Mouse (Mus musculus) cerebellum, postnatal 4 days (tissue): ENCODE results near the gene Kif5c.

ENCODE experiments used
- DNase-seq, 2 experiments: peaks; one replicate each; pipeline ENCODE4 v3.0.0; 2022; ENCODE audit warnings: low spot score in 2 of 2, mixed read lengths in 1 of 2

Gene Kif5c

DNA sequence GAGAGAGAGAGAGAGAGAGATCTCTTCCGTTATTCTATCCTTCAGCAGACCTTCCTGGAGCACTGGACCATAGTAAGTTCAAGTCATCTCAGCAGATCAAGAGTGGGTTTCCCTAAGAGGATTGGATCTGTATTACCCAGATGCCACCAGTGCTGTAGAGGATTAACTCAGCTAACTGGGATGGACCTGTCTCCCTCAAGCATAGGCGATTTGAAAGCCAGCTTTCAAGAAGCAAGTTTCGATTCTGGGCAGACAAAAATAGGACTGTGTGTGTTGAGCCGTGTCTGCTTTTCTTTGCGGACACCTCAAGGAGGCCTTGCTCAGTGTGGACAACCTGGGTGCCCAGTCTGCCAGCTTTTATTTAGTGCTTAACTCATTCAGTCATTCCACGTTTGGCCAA lies 170.0 kb downstream of the Kif5c start:
- no peak for DNase-seq

DNA sequence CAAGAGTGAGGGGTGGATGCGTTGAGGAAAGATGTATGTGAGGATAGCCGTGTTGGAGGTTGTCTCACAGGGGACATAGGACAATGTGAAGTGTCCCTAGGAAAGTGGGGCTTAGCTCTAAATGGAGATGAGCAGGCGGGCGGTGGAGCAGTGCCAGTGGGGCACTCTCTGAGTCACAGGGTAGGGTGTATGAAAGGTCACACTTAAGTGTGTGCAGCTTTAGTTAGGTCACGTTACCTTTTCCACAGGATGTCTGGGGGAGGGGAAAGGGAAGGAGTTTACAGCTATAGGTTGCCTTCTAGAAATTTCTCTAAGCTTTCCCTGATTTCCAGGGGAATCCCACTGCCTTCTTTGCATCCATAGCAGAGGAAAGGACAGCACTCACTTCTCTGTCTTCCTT lies 170.4 kb downstream of the Kif5c start:
- DNase-seq, result no peak

DNA sequence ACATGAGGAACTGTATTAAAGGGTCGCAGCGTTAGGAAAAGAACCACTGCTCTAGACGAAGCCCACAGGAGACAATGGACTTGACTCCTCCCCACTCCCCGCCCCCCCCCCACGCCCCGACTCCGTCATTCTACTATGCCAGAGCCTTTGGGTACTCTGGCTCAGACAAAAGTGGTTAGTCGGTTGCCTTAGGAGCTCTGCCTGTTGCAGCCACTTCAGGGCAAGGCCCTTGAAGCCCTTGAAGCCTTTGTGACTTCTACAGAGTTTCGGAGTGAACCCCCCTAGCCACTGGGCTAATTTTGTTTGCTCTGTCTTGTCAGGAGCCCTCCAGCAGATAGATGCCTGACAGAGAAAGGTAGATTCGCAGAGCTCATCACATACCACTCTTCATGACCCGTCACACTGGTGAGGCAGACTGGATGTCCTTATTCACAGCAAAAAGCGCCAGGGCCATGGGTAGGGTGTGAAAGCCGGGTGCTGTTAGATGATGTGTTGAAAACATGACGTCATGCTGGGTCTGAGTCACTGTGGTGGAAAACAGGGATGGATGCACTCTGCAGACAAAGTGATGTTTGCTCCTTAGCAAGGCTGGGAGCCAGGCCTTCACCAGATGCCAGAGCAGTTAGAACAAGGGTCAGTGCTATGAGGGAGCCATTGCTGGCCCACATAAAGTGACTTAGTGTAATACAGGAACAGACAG lies 178.5 kb downstream of the Kif5c start:
- no peak for DNase-seq

DNA sequence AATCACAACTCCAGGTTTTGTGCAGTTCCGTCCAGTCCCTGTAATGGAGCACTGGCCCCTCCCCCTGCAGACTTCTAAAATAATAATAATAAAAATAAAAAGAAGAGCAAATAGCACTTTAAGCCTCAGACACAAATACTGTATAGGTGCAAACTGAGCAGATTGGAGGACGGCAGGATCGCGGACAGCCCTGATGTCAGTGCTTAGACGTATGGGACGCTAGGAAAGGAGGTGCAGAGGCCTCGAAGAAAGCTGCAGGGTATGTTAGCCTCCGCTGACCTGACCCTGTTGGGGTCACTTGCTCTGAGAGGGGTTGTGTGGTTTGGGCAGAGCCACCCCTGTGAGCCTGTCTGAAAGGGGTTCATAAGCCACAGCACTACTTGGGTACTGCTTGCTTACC lies 185.3 kb downstream of the Kif5c start:
- no peak for DNase-seq

DNA sequence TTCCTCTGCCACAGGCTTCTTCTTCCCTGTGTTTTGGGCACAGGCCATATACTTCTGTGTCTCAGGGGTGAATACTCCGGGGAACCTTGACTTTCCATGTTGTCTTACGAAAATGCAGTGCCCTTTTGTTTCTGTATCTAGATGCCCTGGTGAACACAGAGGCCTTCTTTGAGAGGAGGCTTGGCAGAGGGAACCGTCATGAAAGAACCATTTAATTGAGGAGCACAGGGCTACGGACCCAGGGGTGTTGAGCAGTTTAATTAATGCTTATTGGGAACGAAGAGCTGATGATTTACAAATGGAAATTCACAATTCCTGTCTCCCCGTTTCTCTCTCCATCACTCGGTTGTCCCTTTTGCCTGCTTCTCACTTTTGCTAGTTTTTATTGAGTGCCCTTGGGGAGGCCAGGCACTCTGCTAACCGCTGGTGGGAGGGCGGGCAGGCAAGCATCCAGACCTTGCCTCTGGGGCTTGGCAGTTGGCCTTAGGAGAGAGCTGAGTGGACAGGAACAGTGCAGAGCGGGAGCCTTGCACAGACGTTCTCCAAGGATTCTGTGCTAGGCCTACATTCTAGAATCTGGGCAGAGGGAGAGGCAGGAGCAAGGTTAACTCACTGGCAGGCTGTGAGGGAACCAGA lies 186.8 kb downstream of the Kif5c start:
- peak in 1 of 2 experiments; percentile 24 for DNase-seq

DNA sequence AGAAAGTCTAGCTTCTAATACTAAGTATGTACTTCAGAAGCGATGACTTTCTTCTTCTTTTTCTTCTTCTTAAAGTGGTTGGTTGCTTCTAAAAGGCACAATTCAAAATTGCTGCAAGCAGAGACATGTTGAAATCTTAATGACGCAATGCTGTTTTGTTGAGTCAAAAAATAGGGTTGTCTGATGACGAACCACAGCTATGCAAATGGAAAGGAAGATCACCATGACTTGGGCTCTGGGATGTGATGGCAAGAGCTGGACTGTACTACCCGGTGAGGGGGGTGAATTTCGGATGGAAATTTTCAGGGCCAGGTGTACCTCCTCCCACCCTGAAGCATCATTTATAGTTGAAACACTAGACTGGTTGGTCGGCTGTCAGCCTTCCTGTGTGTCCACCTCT lies 190.4 kb downstream of the Kif5c start:
- no peak for DNase-seq

DNA sequence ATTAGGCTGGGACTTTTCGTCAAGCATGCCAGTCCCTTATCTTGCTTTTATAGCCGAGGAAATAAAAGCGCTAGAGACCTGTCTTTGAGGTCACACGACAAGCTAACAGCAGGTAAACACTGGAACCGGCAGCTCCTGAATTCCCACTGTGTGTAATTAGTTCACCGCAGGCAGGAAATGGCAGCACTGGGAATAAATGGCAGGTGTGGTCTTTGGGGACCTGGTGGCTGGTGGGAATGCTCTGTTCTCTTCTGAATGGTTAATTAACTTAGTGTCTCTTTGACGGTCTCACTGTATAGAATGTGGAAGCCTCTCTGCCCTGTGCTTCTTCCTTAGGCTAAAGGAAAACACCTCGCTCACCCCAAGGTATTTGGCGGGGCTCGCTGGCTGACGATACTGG lies 192.3 kb downstream of the Kif5c start:
- DNase-seq, result no peak

DNA sequence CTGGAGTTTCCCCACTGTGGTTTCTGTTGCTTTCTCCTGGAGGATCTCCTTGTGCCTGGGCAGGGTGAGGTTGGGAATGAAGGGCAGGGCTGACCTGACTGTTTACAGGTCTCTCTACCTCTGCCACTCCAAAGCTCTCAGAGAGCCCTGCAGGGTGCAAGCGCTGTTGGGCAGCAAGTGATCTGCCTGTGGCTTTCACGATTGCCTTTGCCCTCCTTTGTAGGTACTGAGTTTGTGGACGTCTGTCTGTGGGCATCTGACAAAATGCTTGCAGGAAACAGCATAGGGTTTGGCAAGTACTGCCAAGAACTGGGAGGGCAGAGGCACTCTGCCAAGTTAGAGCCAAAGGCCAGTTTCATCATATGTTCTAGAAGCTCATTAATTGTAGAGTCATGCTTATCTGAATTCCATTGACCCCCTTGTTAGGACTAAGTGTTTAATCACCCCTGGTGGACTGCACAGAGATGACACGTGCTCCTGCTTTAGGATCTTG lies 192.8 kb downstream of the Kif5c start:
- peak in 1 of 2 experiments; percentile 22 for DNase-seq

DNA sequence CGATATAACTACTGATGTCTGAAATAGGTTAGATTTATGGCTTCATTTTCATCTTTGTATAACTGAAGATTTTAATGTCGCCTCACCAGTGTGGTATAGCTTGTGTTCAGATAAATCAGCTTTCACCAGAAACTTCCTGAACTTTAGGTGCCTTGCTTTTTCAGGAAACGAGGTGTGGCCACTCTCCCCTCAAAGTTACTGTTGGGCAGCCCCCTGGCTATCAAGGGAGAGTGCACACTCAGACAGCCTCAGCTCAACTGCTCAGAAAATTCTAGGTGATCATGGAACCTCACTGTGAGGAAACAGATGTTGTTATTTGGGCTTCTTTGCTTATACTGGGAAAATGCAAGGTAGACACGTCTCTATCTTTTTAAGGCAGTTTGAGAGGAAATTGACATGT lies 194.1 kb downstream of the Kif5c start:
- no peak for DNase-seq

DNA sequence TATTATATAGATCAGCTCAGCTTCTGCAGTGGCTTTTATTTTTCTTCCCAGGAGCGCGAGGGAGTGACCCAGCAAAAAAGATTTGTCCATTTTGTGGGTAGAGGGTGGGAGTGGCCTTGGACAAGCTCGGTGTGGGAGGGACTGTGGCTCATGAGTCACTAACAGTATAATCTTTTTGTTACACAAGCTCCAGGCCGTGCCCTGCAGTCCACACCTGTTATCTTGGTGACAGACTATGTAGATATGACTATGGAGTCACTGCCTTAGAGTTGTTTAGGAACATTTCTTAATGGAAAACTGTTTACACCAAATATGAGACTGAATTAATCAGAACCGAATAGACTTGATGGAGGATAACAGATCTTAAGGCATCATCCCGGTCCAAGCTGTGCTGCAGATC lies 194.9 kb downstream of the Kif5c start:
- DNase-seq, result no peak

DNA sequence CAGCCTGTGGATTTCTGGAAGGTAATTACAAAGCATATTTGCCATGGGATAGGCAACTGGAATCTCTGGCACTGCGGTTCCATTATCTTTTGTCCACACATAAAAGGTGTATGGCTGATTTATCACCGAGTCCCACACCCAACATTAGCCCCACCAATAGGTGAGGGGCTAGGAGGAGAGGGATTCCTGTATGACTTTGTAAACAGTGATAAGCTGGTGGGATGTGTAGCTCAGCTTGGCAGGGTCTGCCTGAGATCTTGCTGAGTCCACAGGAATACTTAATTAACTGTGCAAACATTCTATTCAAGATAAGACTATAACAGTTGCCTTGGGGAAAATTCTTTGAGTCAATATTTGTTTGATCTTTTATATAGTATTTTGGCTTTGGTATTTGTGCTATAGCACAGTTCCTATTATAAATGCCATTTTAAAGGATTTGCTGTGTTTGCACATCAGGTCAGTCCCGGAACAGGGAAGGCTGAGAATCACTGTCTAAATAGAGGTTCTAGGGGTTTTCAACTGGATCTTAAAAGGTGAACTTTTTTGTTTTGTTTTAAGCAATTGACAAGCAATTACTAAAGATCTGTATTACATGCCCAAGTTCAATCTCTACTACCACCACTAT lies 196.7 kb downstream of the Kif5c start:
- DNase-seq, result no peak

DNA sequence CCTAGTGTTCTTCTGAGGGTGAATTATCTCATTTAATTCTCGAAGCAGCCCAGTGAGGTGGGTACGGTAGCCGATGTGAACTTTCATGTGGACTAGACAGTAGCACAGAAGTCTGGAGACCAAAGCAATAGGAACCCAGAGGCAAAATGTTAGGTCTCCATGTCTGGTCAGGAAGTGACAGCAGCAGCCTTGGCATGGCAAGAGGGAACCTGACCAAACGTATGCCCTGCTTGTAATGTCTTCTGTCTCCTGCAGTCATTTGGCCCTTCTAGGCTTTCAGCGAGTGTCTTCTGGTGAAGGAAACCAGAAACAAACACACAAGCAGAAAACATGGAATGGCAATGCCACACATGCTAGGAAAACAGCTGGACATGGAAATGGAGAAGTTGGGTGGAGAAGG lies 197.5 kb downstream of the Kif5c start:
- no peak for DNase-seq

DNA sequence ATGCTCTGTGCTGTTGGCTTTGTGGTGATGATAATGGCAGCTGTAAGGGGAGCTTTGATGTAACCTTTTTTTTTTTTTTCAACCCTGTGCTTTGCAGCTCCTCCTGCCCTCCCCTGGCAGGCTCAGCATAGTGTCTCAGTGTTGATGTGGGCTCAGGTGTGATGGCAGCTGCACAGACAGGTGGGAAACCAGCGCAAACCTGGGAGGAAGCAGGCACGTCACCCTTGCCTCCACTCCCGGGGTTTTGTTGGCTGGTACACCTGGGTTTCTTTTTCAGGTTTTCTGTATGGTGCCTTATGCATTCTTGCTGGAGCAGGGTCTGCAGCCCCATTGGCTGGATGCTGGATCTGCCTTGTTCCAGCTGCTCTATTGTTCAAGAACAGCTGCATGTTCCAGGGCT lies 198.1 kb downstream of the Kif5c start:
- no peak for DNase-seq

DNA sequence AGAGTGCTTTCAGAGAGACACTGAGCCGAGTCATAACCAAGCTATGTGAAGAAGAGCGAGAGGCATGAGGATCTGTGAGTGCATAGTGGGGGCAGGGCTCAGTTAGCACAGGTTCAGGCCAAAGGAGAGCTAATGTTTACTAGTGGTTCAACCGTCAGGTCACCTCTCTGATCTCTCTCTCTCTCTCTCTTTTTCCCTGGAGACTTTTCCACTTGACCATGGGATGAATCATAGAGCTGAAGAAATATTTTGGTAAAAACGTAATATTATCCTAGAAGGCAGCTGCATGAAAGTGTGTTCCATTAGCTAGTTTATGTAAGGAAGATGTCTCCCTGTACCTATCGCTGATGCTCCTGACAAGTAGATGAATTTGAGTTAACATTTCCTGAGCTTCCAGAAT lies 199.0 kb downstream of the Kif5c start:
- DNase-seq, result no peak

DNA sequence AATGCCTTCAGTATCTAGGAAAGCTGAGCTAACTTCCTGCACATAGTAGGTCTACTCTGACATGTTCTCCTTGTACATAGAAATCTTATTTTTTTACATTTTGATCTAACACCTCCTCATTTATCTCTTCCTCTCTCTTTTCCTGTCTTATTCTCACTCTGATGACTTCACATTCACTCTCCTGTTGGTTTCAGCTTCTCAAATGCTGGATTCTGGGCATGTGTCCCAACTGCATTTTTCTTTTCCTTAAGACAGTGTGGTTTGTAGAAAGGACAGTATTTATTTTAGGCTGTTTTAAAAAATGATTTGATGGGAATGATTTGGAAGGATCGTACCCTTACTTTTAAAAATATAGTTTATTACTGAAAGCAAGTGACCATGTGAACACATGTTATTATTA lies 203.2 kb downstream of the Kif5c start:
- DNase-seq, result no peak
